Mouse (Mus musculus): ENCODE data around the gene Apba2. TPM values are rescaled to one million over a fixed set of nuclear protein-coding genes. Genes with fewer than 3 reads are reported as not detected.
A peak's percentile ranks its signal among the peaks of the same experiment; 100 is the strongest.

Gene Apba2
- polyA plus RNA-seq, 1 experiment from 2014 or later: 1.1 TPM

DNA sequence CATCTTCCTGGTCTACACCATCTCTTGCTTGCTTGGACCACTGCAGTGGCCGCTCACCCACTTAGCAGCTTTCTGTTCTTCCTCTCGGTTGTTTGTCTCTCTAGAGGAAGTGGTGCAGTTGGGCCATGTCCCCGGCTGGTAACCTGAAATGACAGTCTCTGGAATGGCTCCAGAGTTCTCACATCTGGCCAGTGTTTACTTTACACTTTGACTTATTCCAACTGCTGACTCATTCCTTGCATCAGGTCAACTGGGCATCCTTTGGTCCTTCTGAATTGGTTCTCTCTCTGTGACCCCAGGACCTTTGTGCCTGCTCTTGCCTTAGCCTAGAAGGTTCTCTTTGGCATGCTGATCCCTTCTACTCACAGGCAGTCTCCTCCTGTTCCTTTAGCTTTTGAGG lies 227.3 kb downstream of the Apba2 start:
- TF ChIP-seq EP300 (IDR thresholded peaks at IDR 0.05) (no peak), CTCF (IDR thresholded peaks at IDR 0.05) (no peak)
- DNase-seq (ENCODE audit: low spot score) (no peak), ATAC-seq (no peak)
- H3K4me3 ChIP-seq (ENCODE audit: low read depth, low read length): no peak overlapping the region
- no peaks in the 10 kb centered on the region for H3K27me3 ChIP-seq (replicated peaks; ENCODE audit: insufficient read depth, low read length)
- H3K4me1 ChIP-seq (ENCODE audit: insufficient read depth, low read depth, low read length): no peaks in the 10 kb centered on the region
- no peak overlapping the region for H3K4me2 ChIP-seq (replicated peaks; ENCODE audit: low read depth, low read length)
- no peak overlapping the region for H3K9ac ChIP-seq (replicated peaks; ENCODE audit: low read depth)
- 37% methylated on average over 3 of the region's 3 CpGs for WGBS
- H3K36me3 ChIP-seq (ENCODE audit: insufficient read depth, low read length): no peaks in the 10 kb centered on the region
- no peaks in the 10 kb centered on the region for H3K9me3 ChIP-seq (ENCODE audit: low read length)
- no peak overlapping the region for H3K27ac ChIP-seq (ENCODE audit: low read length)

DNA sequence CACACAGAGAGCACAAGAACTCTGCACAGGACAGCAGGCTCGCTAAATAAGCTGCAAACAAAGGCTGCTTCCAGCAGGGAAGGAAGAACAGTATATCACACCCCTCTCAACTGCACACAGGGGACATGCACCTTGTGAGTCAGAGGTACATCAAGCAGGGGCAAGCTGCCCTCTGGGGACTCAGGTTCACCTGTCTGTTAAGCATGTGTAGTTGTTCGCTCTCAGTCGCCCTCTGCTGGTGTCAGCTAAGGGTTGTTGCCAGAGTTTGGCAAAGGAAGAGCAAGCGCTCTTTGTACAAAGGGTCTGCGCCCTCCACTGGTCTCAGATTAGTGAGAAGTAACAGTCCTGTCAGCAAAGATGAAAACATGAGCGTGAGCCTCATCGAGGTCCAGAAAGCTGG lies 228.3 kb downstream of the Apba2 start:
- Histone ChIP-seq H3K9me3 (ENCODE audit: low read length) (no peaks in the 10 kb centered on the region), H3K4me3 (ENCODE audit: low read depth, low read length) (no peak overlapping the region), H3K27ac (ENCODE audit: low read length) (no peak overlapping the region), H3K27me3 (replicated peaks; ENCODE audit: insufficient read depth, low read length) (no peaks in the 10 kb centered on the region), H3K36me3 (ENCODE audit: insufficient read depth, low read length) (no peaks in the 10 kb centered on the region), H3K9ac (replicated peaks; ENCODE audit: low read depth) (no peak overlapping the region), H3K4me1 (ENCODE audit: insufficient read depth, low read depth, low read length) (no peaks in the 10 kb centered on the region), H3K4me2 (replicated peaks; ENCODE audit: low read depth, low read length) (no peak overlapping the region)
- DNase-seq (ENCODE audit: low spot score): peak; percentile 18
- 15% methylated on average over 7 of the region's 7 CpGs for whole genome bisulfite sequencing
- TF ChIP-seq CTCF (IDR thresholded peaks at IDR 0.05) (peak; percentile 72), EP300 (IDR thresholded peaks at IDR 0.05) (no peak)
- no peak for ATAC-seq

DNA sequence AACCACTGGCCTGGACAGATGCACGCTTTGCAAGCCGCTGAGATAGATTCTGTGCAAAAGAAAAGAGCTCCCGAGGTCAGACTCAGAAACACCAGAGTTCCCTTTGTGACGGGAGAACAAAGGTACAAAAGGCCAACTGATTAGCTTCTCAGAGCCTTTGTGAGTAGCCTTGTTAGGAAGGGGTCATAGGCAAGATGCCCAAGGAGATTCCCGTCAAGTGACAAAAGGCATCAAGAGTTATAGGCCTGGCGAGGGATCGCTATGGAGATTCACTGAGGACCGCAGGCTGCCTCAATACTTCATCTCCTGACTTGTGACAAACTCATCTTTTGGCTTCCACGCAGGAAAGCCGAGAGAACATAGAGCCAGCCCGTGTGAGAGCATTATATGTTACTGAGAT lies 237.6 kb downstream of the Apba2 start:
- no peak overlapping the region for H3K4me3 ChIP-seq (ENCODE audit: low read depth, low read length)
- H3K4me1 ChIP-seq (ENCODE audit: insufficient read depth, low read depth, low read length): no peaks in the 10 kb centered on the region
- no peak overlapping the region for H3K9ac ChIP-seq (replicated peaks; ENCODE audit: low read depth)
- 80% methylated on average over 11 of the region's 11 CpGs for WGBS
- DNase-seq (ENCODE audit: low spot score) (no peak), ATAC-seq (no peak)
- no peak overlapping the region for H3K27ac ChIP-seq (ENCODE audit: low read length)
- no peaks in the 10 kb centered on the region for H3K27me3 ChIP-seq (replicated peaks; ENCODE audit: insufficient read depth, low read length)
- no peaks in the 10 kb centered on the region for H3K9me3 ChIP-seq (ENCODE audit: low read length)
- no peak overlapping the region for H3K4me2 ChIP-seq (replicated peaks; ENCODE audit: low read depth, low read length)
- H3K36me3 ChIP-seq (ENCODE audit: insufficient read depth, low read length): no peaks in the 10 kb centered on the region
- TF ChIP-seq CTCF (IDR thresholded peaks at IDR 0.05): no peak
- no peak for TF ChIP-seq EP300 (IDR thresholded peaks at IDR 0.05)

DNA sequence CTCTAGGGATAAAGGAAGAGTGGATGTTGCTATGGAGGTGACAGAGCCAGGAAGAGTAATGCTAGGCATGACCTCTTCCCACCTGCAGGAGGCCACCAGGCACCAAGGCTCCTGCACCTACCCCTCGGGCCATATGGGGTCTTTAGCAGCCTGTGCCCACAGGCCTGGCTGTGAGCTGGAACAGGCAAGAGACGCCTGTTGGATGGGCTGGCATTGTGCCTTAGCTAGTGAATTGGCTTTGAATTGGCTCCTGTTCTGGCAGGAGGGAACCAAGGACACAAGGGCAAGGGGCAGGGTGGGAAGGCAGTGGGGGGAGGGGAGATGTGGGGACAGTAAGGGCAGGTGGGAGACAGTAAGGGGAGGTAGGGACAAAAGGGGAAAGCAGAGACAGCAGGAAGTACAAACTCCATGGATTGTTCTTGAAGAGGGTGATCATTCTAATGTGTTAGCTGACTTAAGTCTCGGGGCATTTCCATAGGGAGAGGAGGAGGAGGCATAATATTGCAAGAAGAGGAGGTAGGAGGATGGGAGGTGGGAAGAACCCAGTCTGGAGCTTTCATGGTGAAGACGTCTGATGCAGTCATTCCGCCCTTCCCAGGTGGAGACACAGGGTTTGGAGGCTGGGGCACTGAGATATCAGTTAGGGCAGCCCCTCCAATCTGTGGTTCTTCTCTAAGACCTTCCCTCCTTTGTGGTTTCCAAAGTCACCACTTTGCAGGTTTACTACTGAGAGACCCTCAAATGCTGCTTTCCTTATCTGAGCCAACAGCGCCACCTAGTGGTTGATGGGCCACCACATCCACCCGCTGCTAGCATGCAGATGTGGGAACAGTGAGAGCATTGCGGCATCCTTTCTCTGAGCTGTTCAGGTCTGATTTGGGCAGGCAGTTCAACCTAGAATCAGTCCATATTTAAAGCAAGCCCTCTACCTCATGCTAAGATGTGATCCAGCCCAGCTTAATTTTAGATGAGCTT lies 240.1 kb downstream of the Apba2 start:
- DNase-seq (ENCODE audit: low spot score) (peak; percentile 68), ATAC-seq (peak; percentile 47)
- Histone ChIP-seq H3K9ac (replicated peaks; ENCODE audit: low read depth) (no peak overlapping the region), H3K27me3 (replicated peaks; ENCODE audit: insufficient read depth, low read length) (no peaks in the 10 kb centered on the region), H3K4me3 (ENCODE audit: low read depth, low read length) (no peak overlapping the region), H3K27ac (ENCODE audit: low read length) (no peak overlapping the region), H3K4me2 (replicated peaks; ENCODE audit: low read depth, low read length) (no peak overlapping the region), H3K4me1 (ENCODE audit: insufficient read depth, low read depth, low read length) (no peaks in the 10 kb centered on the region), H3K36me3 (ENCODE audit: insufficient read depth, low read length) (no peaks in the 10 kb centered on the region), H3K9me3 (ENCODE audit: low read length) (no peaks in the 10 kb centered on the region)
- 28% methylated on average over 8 of the region's 8 CpGs for WGBS
- TF ChIP-seq EP300 (IDR thresholded peaks at IDR 0.05) (no peak), CTCF (IDR thresholded peaks at IDR 0.05) (peak; percentile 96)

DNA sequence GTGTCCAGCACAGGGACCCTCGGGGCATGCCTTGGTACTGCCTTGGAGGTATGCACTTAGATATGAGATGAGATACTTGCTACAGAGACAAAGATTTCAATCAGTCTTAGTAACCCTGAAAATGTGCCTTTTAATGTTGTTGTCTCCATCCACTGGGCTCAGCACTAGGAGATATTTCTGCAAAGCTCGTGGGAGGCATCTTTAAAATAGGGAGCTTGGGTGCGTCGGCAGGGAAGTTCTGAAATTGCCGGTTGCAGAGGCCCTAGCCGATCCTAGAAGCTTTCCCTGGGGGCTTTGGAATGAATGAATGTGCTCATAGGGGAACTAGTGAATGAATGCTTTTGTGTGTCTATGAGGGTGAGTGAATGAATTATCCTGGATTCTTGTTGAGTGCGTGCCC lies 242.1 kb downstream of the Apba2 start:
- H3K4me3 ChIP-seq (ENCODE audit: low read depth, low read length): no peak overlapping the region
- no peaks in the 10 kb centered on the region for H3K36me3 ChIP-seq (ENCODE audit: insufficient read depth, low read length)
- WGBS: 80% methylated on average over 7 of the region's 7 CpGs
- no peaks in the 10 kb centered on the region for H3K27me3 ChIP-seq (replicated peaks; ENCODE audit: insufficient read depth, low read length)
- DNase-seq (ENCODE audit: low spot score) (no peak), ATAC-seq (no peak)
- no peak overlapping the region for H3K4me2 ChIP-seq (replicated peaks; ENCODE audit: low read depth, low read length)
- no peak overlapping the region for H3K27ac ChIP-seq (ENCODE audit: low read length)
- no peak for TF ChIP-seq CTCF (IDR thresholded peaks at IDR 0.05)
- no peak for TF ChIP-seq EP300 (IDR thresholded peaks at IDR 0.05)
- no peaks in the 10 kb centered on the region for H3K9me3 ChIP-seq (ENCODE audit: low read length)
- H3K4me1 ChIP-seq (ENCODE audit: insufficient read depth, low read depth, low read length): no peaks in the 10 kb centered on the region
- no peak overlapping the region for H3K9ac ChIP-seq (replicated peaks; ENCODE audit: low read depth)

DNA sequence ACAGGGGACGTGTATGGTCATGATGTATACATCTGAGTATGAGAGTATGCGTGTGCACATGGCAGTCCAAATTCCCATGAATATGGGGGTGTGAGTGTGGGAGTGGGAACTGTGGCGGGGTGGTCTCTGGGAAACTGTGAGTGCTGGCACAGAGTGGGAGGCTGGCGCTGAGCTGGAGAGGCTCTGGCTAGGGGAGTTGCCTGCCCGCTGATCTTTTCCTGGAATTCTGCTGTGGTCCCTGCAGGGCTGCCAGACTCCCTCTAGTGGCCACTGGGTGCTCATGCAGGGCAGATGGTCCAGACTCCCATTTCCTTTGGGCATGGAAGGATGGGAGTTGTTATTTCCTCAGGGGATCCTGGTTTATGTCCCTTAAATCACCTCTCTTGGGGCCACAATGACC lies 250.0 kb downstream of the Apba2 start:
- H3K27ac ChIP-seq (ENCODE audit: low read length): no peak overlapping the region
- no peaks in the 10 kb centered on the region for H3K36me3 ChIP-seq (ENCODE audit: insufficient read depth, low read length)
- WGBS: 23% methylated on average over 5 of the region's 5 CpGs
- ATAC-seq (peak; percentile 64), DNase-seq (ENCODE audit: low spot score) (peak; percentile 78)
- no peaks in the 10 kb centered on the region for H3K27me3 ChIP-seq (replicated peaks; ENCODE audit: insufficient read depth, low read length)
- TF ChIP-seq CTCF (IDR thresholded peaks at IDR 0.05): peak; percentile 94
- no peak for TF ChIP-seq EP300 (IDR thresholded peaks at IDR 0.05)
- no peak overlapping the region for H3K4me2 ChIP-seq (replicated peaks; ENCODE audit: low read depth, low read length)
- no peak overlapping the region for H3K9ac ChIP-seq (replicated peaks; ENCODE audit: low read depth)
- no peak overlapping the region for H3K4me3 ChIP-seq (ENCODE audit: low read depth, low read length)
- no peaks in the 10 kb centered on the region for H3K4me1 ChIP-seq (ENCODE audit: insufficient read depth, low read depth, low read length)
- H3K9me3 ChIP-seq (ENCODE audit: low read length): no peaks in the 10 kb centered on the region
